Comparison of ENCODE assay signal across 8 mouse cellular contexts in the genomic region with DNA sequence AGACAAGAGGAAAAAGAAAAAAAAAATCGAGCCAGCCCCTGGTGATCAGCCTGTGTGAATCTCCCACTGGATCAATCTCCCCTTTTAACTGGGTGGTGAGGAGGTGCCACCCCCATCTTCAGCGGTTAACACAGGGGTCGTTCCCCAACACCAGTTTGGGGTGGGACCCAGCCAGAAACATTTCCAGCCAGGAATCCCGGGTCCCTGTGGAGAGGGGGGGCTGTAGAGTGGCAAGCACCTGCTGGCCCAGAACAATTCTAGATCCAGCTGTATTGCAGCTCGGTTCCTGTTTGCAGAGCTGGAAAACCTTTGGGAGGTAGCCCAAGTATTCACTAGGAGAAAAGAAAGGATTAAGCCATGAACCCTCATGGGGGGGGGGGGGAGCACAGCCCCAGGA. TPM values are rescaled to one million over a fixed set of nuclear protein-coding genes. Genes with fewer than 3 reads are reported as not detected.
DNase-seq lines count a peak whose midpoint lies in the region; ATAC-seq and TF ChIP-seq lines count a peak whose summit lies in the region.

No protein-coding gene starts in this region.

- TF ChIP-seq CTCF in layer of hippocampus, adult 2 months (conservative IDR thresholded peaks at IDR 0.05): no peak

- no peak for ATAC-seq in intestine, embryonic 16.5 days
- ATAC-seq in neural tube, embryonic 13.5 days (ENCODE audit: low read depth): no peak

- H3K4me1 ChIP-seq in intestine, embryonic 16.5 days (ENCODE audit: control insufficient read depth, insufficient read depth, low read length): peaks cover 67% of the 10 kb centered on the region
- peaks cover 70% of the 10 kb centered on the region for H3K4me1 ChIP-seq in neural tube, embryonic 13.5 days (replicated peaks)

- H3K27me3 ChIP-seq in intestine, embryonic 16.5 days (replicated peaks; ENCODE audit: control insufficient read depth, insufficient read depth, low read length): no peaks in the 10 kb centered on the region
- no peaks in the 10 kb centered on the region for H3K27me3 ChIP-seq in neural tube, embryonic 13.5 days

- peak overlapping the region; percentile 62 for H3K4me3 ChIP-seq in layer of hippocampus, adult 2 months
- peak overlapping the region; percentile 89; the same call in 1 of the 2 replicates for H3K4me3 ChIP-seq in intestine, embryonic 16.5 days (ENCODE audit: low read length)
- H3K4me3 ChIP-seq in neural tube, embryonic 13.5 days: peak overlapping the region; percentile 92

- WGBS in intestine, embryonic 16.5 days: 38% methylated on average over 5 of the region's 5 CpGs
- WGBS in neural tube, embryonic 13.5 days: 9% methylated on average over 5 of the region's 5 CpGs

- H3K27ac ChIP-seq in layer of hippocampus, adult 2 months: peak overlapping the region; percentile 95
- no peak overlapping the region for H3K27ac ChIP-seq in intestine, embryonic 16.5 days (ENCODE audit: low read length)
- peak overlapping the region; percentile 98 for H3K27ac ChIP-seq in neural tube, embryonic 13.5 days (replicated peaks)

- no peaks in the 10 kb centered on the region for H3K36me3 ChIP-seq in intestine, embryonic 16.5 days (ENCODE audit: control insufficient read depth, insufficient read depth, low read length)
- no peaks in the 10 kb centered on the region for H3K36me3 ChIP-seq in neural tube, embryonic 13.5 days

- H3K4me2 ChIP-seq in intestine, embryonic 16.5 days (ENCODE audit: low read depth, low read length): peak overlapping the region; percentile 92
- peak overlapping the region; percentile 91 for H3K4me2 ChIP-seq in neural tube, embryonic 13.5 days

- DNase-seq in adrenal gland, adult (ENCODE audit: inconsistent age in 2 of 2, low spot score in 1 of 2): peak; percentile 33 to 59
- no peak for DNase-seq in adrenal gland, adult 2 months
- DNase-seq in layer of hippocampus, adult 2 months (ENCODE audit: low spot score in 2 of 2): no peak
- no peak for DNase-seq in layer of hippocampus, postnatal 36 days
- no peak for DNase-seq in spleen, adult 18-20 months
- no peak for DNase-seq in thymus, postnatal 14 days

- peak overlapping the region; percentile 85; the same call in 1 of the 2 replicates for H3K9ac ChIP-seq in intestine, embryonic 16.5 days (ENCODE audit: low read depth, low read length)
- peak overlapping the region; percentile 96 for H3K9ac ChIP-seq in neural tube, embryonic 13.5 days

- H3K9me3 ChIP-seq in intestine, embryonic 16.5 days (ENCODE audit: control insufficient read depth, low read length): no peaks in the 10 kb centered on the region
- H3K9me3 ChIP-seq in neural tube, embryonic 13.5 days: no peaks in the 10 kb centered on the region

RNA-seq across cellular contexts. Expression of gene Ncor2, which starts 2.7 kb away (rescaled TPM):
- 100 to 1,000 TPM; 149 to 340 TPM for total RNA-seq in adrenal gland, adult 2 months (2021)
- 183 and 229 TPM in 2 replicates for polyA plus RNA-seq in adrenal gland, adult 2 months (2012; rRNA removed)
- 100 to 1,000 TPM; 285 to 307 TPM for total RNA-seq in layer of hippocampus, adult 2 months (2021)
- 100 to 1,000 TPM; 266 to 300 TPM for total RNA-seq in layer of hippocampus, postnatal 36 days (2021)
- polyA plus RNA-seq in intestine, embryonic 16.5 days (2015; fragmentation: Nextera tagmentation; extraction: Ambion mirVana): 13.1 and 14.4 TPM in 2 replicates
- polyA plus RNA-seq in neural tube, embryonic 13.5 days (2015; fragmentation: Nextera tagmentation; extraction: Ambion mirVana): 29.2 and 30.4 TPM in 2 replicates

Comparison
In these comparisons a context has a peak if more than half of its experiments do, and no peak if none do; other contexts are left out.
1. DNase-seq: peak in adrenal gland, adult (2 of 2); none in adrenal gland, adult 2 months (single experiment), layer of hippocampus, adult 2 months (0 of 2), layer of hippocampus, postnatal 36 days (0 of 2), spleen, adult 18-20 months (0 of 2) and thymus, postnatal 14 days (single experiment).
2. Peak in every context shown above with its lines, with median percentiles within 50 percentile points of each other: H3K4me3 ChIP-seq.